ENCODE assay signal across 8 mouse cellular contexts in genomic region chr5:21702009-21702364, GRCm38 (mm10). TPM values are rescaled to one million over a fixed set of nuclear protein-coding genes. Genes with fewer than 3 reads are reported as not detected.
DNase-seq lines count a peak whose midpoint lies in the region; ATAC-seq and TF ChIP-seq lines count a peak whose summit lies in the region.

No protein-coding gene starts in this region.

- peak overlapping the region; percentile 83 for H3K4me2 ChIP-seq in heart, embryonic 15.5 days

- ATAC-seq in heart, embryonic 15.5 days (replicated peaks; ENCODE audit: insufficient number of reproducible peaks, insufficient read depth, low FRiP score, low read depth) = no peak
- ATAC-seq in G1E (ENCODE audit: extremely low read depth, insufficient number of reproducible peaks, low FRiP score, poor library complexity, severe bottlenecking) = no peak

- H3K9ac ChIP-seq in heart, embryonic 15.5 days = peak overlapping the region; percentile 90

- H3K27ac ChIP-seq in heart, embryonic 15.5 days = peak overlapping the region; percentile 99
- peak overlapping the region; percentile 98 for H3K27ac ChIP-seq in hindbrain, embryonic 10.5 days
- H3K27ac ChIP-seq in midbrain, embryonic 10.5 days (replicated peaks) = peak overlapping the region; percentile 99

- H3K27me3 ChIP-seq in heart, embryonic 15.5 days = no peaks in the 10 kb centered on the region
- no peaks in the 10 kb centered on the region for H3K27me3 ChIP-seq in G1E (ENCODE audit: insufficient read depth, low read length)
- H3K27me3 ChIP-seq in hindbrain, embryonic 10.5 days (ENCODE audit: insufficient read depth, poor library complexity, severe bottlenecking) = no peaks in the 10 kb centered on the region
- no peaks in the 10 kb centered on the region for H3K27me3 ChIP-seq in midbrain, embryonic 10.5 days (ENCODE audit: low read depth, poor library complexity, severe bottlenecking)

- no peaks in the 10 kb centered on the region for H3K9me3 ChIP-seq in heart, embryonic 15.5 days (replicated peaks)
- H3K9me3 ChIP-seq in G1E (replicated peaks) = no peaks in the 10 kb centered on the region
- no peaks in the 10 kb centered on the region for H3K9me3 ChIP-seq in hindbrain, embryonic 10.5 days
- H3K9me3 ChIP-seq in midbrain, embryonic 10.5 days (replicated peaks) = no peaks in the 10 kb centered on the region

- no peak for DNase-seq in heart, postnatal 10 days
- no peak for DNase-seq in G1E (ENCODE audit: low spot score)
- no peak for DNase-seq in hindbrain, embryonic 10.5 days (ENCODE audit: low spot score)
- DNase-seq in midbrain, embryonic 10.5 days (ENCODE audit: low spot score) = no peak
- DNase-seq in adrenal gland, postnatal 10 days = no peak
- no peak for DNase-seq in cerebellum, adult 9-11 months
- DNase-seq in kidney, postnatal 25 days = no peak

- 59% methylated on average over 2 of the region's 2 CpGs for WGBS in heart, embryonic 15.5 days
- 59% methylated on average over 2 of the region's 2 CpGs for WGBS in hindbrain, embryonic 10.5 days
- 61% methylated on average over 2 of the region's 2 CpGs for WGBS in midbrain, embryonic 10.5 days

- peak overlapping the region; percentile 77 for H3K4me3 ChIP-seq in heart, embryonic 15.5 days
- peak overlapping the region; percentile 80 for H3K4me3 ChIP-seq in G1E (ENCODE audit: low read depth, low read length)
- peak overlapping the region; percentile 65 for H3K4me3 ChIP-seq in hindbrain, embryonic 10.5 days
- H3K4me3 ChIP-seq in midbrain, embryonic 10.5 days = peak overlapping the region; percentile 72

- intact Hi-C loops in heart, postnatal 10 days (cut with DNase I) = no loop called here

- peaks cover 12% of the 10 kb centered on the region for H3K4me1 ChIP-seq in heart, embryonic 15.5 days (replicated peaks)
- peaks cover 22% of the 10 kb centered on the region for H3K4me1 ChIP-seq in G1E (ENCODE audit: insufficient read depth, low read depth, low read length)
- H3K4me1 ChIP-seq in hindbrain, embryonic 10.5 days (replicated peaks) = peaks cover 9% of the 10 kb centered on the region
- H3K4me1 ChIP-seq in midbrain, embryonic 10.5 days = peaks cover 21% of the 10 kb centered on the region

- H3K36me3 ChIP-seq in heart, embryonic 15.5 days = no peaks in the 10 kb centered on the region
- H3K36me3 ChIP-seq in G1E (replicated peaks) = no peaks in the 10 kb centered on the region
- H3K36me3 ChIP-seq in hindbrain, embryonic 10.5 days = no peaks in the 10 kb centered on the region
- H3K36me3 ChIP-seq in midbrain, embryonic 10.5 days = 0 out of 2 replicates have a peak, but pooled peaks cover 4% of the 10 kb centered on the region

- no peak for TF ChIP-seq CTCF in G1E (IDR thresholded peaks at IDR 0.05; ENCODE audit: low read depth, low read length)

RNA-seq across cellular contexts. Expression of gene Napepld, which starts 0.8 kb away (rescaled TPM):
- polyA plus RNA-seq in heart, embryonic 15.5 days (2015; fragmentation: Nextera tagmentation; extraction: Ambion mirVana) = 5.6 and 5.7 TPM in 2 replicates
- 1 to 10 TPM; 5.4 to 5.7 TPM for total RNA-seq in heart, postnatal 10 days (2021)
- total RNA-seq in G1E (2014; fragmentation: Nextera tagmentation) (16.1 and 17.2 TPM in 2 replicates), G1E (2017) (3.5 and 3.6 TPM in 2 replicates)
- polyA plus RNA-seq in G1E (2012) = 1.1 and 1.4 TPM in 2 replicates
- polyA plus RNA-seq in hindbrain, embryonic 10.5 days (2016; fragmentation: Nextera tagmentation; extraction: Ambion mirVana) = 5.6 and 6.1 TPM in 2 replicates
- 10.4 and 14.8 TPM in 2 replicates for polyA plus RNA-seq in midbrain, embryonic 10.5 days (2016; fragmentation: Nextera tagmentation; extraction: Ambion mirVana)
- total RNA-seq in adrenal gland, postnatal 10 days (2021) = 10 to 100 TPM; 10.8 to 17.4 TPM

RNA-seq across cellular contexts. Expression of gene Pmpcb, which starts 35.0 kb away (rescaled TPM):
- polyA plus RNA-seq in heart, embryonic 15.5 days (2015; fragmentation: Nextera tagmentation; extraction: Ambion mirVana) = 130 and 140 TPM in 2 replicates
- total RNA-seq in heart, postnatal 10 days (2021) = 100 to 1,000 TPM; 224 TPM
- total RNA-seq in G1E (2014; fragmentation: Nextera tagmentation) = 52.6 and 60.8 TPM in 2 replicates
- 104 and 113 TPM in 2 replicates for total RNA-seq in G1E (2017)
- polyA plus RNA-seq in G1E (2012) = 35.6 and 41.6 TPM in 2 replicates
- polyA plus RNA-seq in hindbrain, embryonic 10.5 days (2016; fragmentation: Nextera tagmentation; extraction: Ambion mirVana) = 75.4 and 78.2 TPM in 2 replicates
- polyA plus RNA-seq in midbrain, embryonic 10.5 days (2016; fragmentation: Nextera tagmentation; extraction: Ambion mirVana) = 87.0 and 88.6 TPM in 2 replicates
- 100 to 1,000 TPM; 235 to 244 TPM for total RNA-seq in adrenal gland, postnatal 10 days (2021)

RNA-seq across cellular contexts. Expression of gene Armc10, which starts 56.4 kb away (rescaled TPM):
- polyA plus RNA-seq in heart, embryonic 15.5 days (2015; fragmentation: Nextera tagmentation; extraction: Ambion mirVana) = 17.3 and 21.6 TPM in 2 replicates
- 10 to 100 TPM; 14.6 to 15.3 TPM for total RNA-seq in heart, postnatal 10 days (2021)
- total RNA-seq in G1E (2014; fragmentation: Nextera tagmentation) (32.5 and 51.2 TPM in 2 replicates), G1E (2017) (54.9 and 61.5 TPM in 2 replicates)
- polyA plus RNA-seq in G1E (2012) = 34.1 and 42.2 TPM in 2 replicates
- polyA plus RNA-seq in hindbrain, embryonic 10.5 days (2016; fragmentation: Nextera tagmentation; extraction: Ambion mirVana) = 62.9 and 66.8 TPM in 2 replicates
- polyA plus RNA-seq in midbrain, embryonic 10.5 days (2016; fragmentation: Nextera tagmentation; extraction: Ambion mirVana) = 66.9 and 74.4 TPM in 2 replicates
- total RNA-seq in adrenal gland, postnatal 10 days (2021) = 10 to 100 TPM; 17.7 to 22.4 TPM

RNA-seq across cellular contexts. Expression of gene Fbxl13, which starts 56.6 kb away (rescaled TPM):
- polyA plus RNA-seq in heart, embryonic 15.5 days (2015; fragmentation: Nextera tagmentation; extraction: Ambion mirVana) = 0.10 and 0.18 TPM in 2 replicates
- total RNA-seq in heart, postnatal 10 days (2021) = under 1 TPM; 0.10 TPM
- total RNA-seq in G1E (2014; fragmentation: Nextera tagmentation) = not detected in 2 replicates
- 0.11 TPM in 1 of 2 replicates, not detected in the other for total RNA-seq in G1E (2017)
- not detected in 2 replicates for polyA plus RNA-seq in G1E (2012)
- polyA plus RNA-seq in hindbrain, embryonic 10.5 days (2016; fragmentation: Nextera tagmentation; extraction: Ambion mirVana) = 0.20 and 0.41 TPM in 2 replicates
- polyA plus RNA-seq in midbrain, embryonic 10.5 days (2016; fragmentation: Nextera tagmentation; extraction: Ambion mirVana) = 0.15 and 0.48 TPM in 2 replicates
- under 1 TPM; 0.12 to 0.21 TPM for total RNA-seq in adrenal gland, postnatal 10 days (2021)
